8 mouse cellular contexts compared by ENCODE assay signal in the genomic region with DNA sequence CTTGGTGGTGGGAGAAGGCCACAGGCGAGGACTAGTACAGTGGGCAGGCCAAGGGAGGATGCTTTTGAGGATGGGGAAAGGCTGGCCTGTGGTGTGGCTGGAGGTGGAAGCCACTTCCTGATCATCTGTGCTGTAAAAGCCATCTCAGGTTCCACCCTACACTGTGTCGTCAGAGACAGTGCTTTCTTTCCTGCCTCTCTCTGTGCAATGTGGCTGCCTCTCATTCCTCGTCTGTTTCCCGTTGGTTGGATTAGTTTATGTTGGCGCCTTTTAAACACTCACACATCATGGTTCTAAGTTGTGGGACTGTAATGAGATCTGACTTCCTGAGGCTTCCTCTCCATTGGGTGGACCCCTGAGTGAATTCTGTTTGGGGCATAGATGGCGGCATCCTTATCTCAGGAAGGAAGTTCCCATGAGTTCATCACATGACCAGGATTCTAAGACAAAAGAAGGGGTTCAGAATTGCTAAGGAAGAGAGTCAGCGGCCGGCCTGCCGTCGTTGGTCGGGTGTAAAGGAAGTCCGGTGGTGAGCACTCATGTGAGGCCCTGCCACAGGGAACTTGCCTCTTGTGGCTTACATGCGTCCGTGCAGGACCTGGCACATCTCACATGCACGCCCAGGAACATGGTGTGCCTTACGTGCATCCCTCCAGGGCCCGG.
DNase-seq lines count a peak whose midpoint lies in the region; ATAC-seq and TF ChIP-seq lines count a peak whose summit lies in the region.

No protein-coding gene starts in this region.

- WGBS in bone marrow, adult 2 months: 2% methylated on average over 17 of the region's 17 CpGs
- 86% methylated on average over 17 of the region's 17 CpGs for WGBS in forebrain, embryonic 12.5 days
- WGBS in intestine, embryonic 14.5 days: 71% methylated on average over 17 of the region's 17 CpGs
- WGBS in lung, embryonic 16.5 days: 49% methylated on average over 17 of the region's 17 CpGs

- H3K27me3 ChIP-seq in forebrain, embryonic 12.5 days: no peaks in the 10 kb centered on the region
- no peaks in the 10 kb centered on the region for H3K27me3 ChIP-seq in intestine, embryonic 14.5 days (replicated peaks; ENCODE audit: control insufficient read depth, insufficient read depth, low read length)
- H3K27me3 ChIP-seq in lung, embryonic 16.5 days (ENCODE audit: control insufficient read depth, insufficient read depth, low read depth, low read length): no peaks in the 10 kb centered on the region

- peaks cover 16% of the 10 kb centered on the region for H3K4me1 ChIP-seq in bone marrow, adult 2 months (ENCODE audit: control insufficient read depth, insufficient read depth, low read length)
- H3K4me1 ChIP-seq in forebrain, embryonic 12.5 days: peaks cover 66% of the 10 kb centered on the region
- peaks cover 55% of the 10 kb centered on the region for H3K4me1 ChIP-seq in intestine, embryonic 14.5 days (replicated peaks; ENCODE audit: control insufficient read depth, insufficient read depth, low read length)
- H3K4me1 ChIP-seq in lung, embryonic 16.5 days (replicated peaks; ENCODE audit: control insufficient read depth, insufficient read depth, low read length): peaks cover 60% of the 10 kb centered on the region

- no peaks in the 10 kb centered on the region for H3K9me3 ChIP-seq in forebrain, embryonic 12.5 days
- H3K9me3 ChIP-seq in intestine, embryonic 14.5 days (ENCODE audit: control insufficient read depth, low read length): no peaks in the 10 kb centered on the region
- H3K9me3 ChIP-seq in lung, embryonic 16.5 days (ENCODE audit: control insufficient read depth, low read length): no peaks in the 10 kb centered on the region

- no peak for ATAC-seq in forebrain, embryonic 12.5 days (ENCODE audit: low FRiP score)
- ATAC-seq in intestine, embryonic 14.5 days (replicated peaks; ENCODE audit: low FRiP score, low TSS enrichment, low read depth): no peak
- peak; percentile 53 for ATAC-seq in lung, embryonic 16.5 days (ENCODE audit: low read depth)

- peak; percentile 48; the same call in 1 of the 2 replicates for TF ChIP-seq POLR2A in bone marrow, adult 2 months (IDR thresholded peaks at IDR 0.05; ENCODE audit: borderline replicate concordance, control insufficient read depth, low read depth, low read length)

- DNase-seq in intestine, embryonic 14.5 days (ENCODE audit: low spot score): no peak
- peak; percentile 42 to 76 for DNase-seq in spleen, postnatal 4 days (ENCODE audit: low spot score in 2 of 2)
- no peak for DNase-seq in testis, postnatal 14 days (ENCODE audit: low spot score)
- no peak for DNase-seq in Muller cell, postnatal 12 days (ENCODE audit: inconsistent ontology term)
- no peak for DNase-seq in layer of hippocampus, adult 18-20 months (ENCODE audit: low spot score in 2 of 2)

- H3K4me2 ChIP-seq in forebrain, embryonic 12.5 days: no peak overlapping the region
- H3K4me2 ChIP-seq in intestine, embryonic 14.5 days (ENCODE audit: low read length): no peak overlapping the region
- H3K4me2 ChIP-seq in lung, embryonic 16.5 days (ENCODE audit: low read depth, low read length): no peak overlapping the region

- no peaks in the 10 kb centered on the region; the same call in 1 of the 2 replicates for H3K36me3 ChIP-seq in forebrain, embryonic 12.5 days (replicated peaks)
- H3K36me3 ChIP-seq in intestine, embryonic 14.5 days (ENCODE audit: control insufficient read depth, insufficient read depth, low read length): no peaks in the 10 kb centered on the region
- no peaks in the 10 kb centered on the region for H3K36me3 ChIP-seq in lung, embryonic 16.5 days (ENCODE audit: control insufficient read depth, insufficient read depth, low read length)

- no peak; the same call in 1 of the 2 replicates for TF ChIP-seq CTCF in bone marrow, adult 2 months (IDR thresholded peaks at IDR 0.05; ENCODE audit: control insufficient read depth, insufficient read depth, low read length)

- peak overlapping the region; percentile 45 for H3K27ac ChIP-seq in bone marrow, adult 2 months (ENCODE audit: control insufficient read depth, insufficient read depth, low read depth, low read length, poor library complexity)
- peak overlapping the region; percentile 56 for H3K27ac ChIP-seq in forebrain, embryonic 12.5 days
- H3K27ac ChIP-seq in intestine, embryonic 14.5 days (ENCODE audit: low read depth): peak overlapping the region; percentile 71
- H3K27ac ChIP-seq in lung, embryonic 16.5 days (ENCODE audit: low read length): peak overlapping the region; percentile 98

- H3K4me3 ChIP-seq in bone marrow, adult 2 months (replicated peaks; ENCODE audit: control insufficient read depth, low read depth, low read length): no peak overlapping the region
- no peak overlapping the region for H3K4me3 ChIP-seq in forebrain, embryonic 12.5 days (replicated peaks)
- no peak overlapping the region for H3K4me3 ChIP-seq in intestine, embryonic 14.5 days (ENCODE audit: low read depth, low read length)
- H3K4me3 ChIP-seq in lung, embryonic 16.5 days (ENCODE audit: low read length): no peak overlapping the region

- H3K9ac ChIP-seq in forebrain, embryonic 12.5 days: no peak overlapping the region
- H3K9ac ChIP-seq in intestine, embryonic 14.5 days (ENCODE audit: low read length): no peak overlapping the region
- no peak overlapping the region for H3K9ac ChIP-seq in lung, embryonic 16.5 days (ENCODE audit: low read length)

Comparison
In these comparisons a context has a peak if more than half of its experiments do, and no peak if none do; other contexts are left out.
1. H3K27ac ChIP-seq: peak in every context shown above with its lines; median percentile 98 in lung, embryonic 16.5 days; 71 in intestine, embryonic 14.5 days; 56 in forebrain, embryonic 12.5 days; 45 in bone marrow, adult 2 months.
2. DNase-seq: peak in spleen, postnatal 4 days (2 of 2); none in intestine, embryonic 14.5 days (single experiment), testis, postnatal 14 days (single experiment), Muller cell, postnatal 12 days (single experiment) and layer of hippocampus, adult 18-20 months (0 of 2).